Mouse (Mus musculus) lung, postnatal 0 days (tissue): ENCODE data around the gene Spint2. TPM values are rescaled to one million over a fixed set of nuclear protein-coding genes. Genes with fewer than 3 reads are reported as not detected.

ENCODE experiments used
- ATAC-seq: fragments of 200-750 bp; cut with Nextera tagmentation; 2 replicates; pipeline ENCODE4 v1.8.0; 2017; ENCODE audit warnings: moderate library complexity
- DNase-seq: peaks from one replicate; pipeline ENCODE4 v3.0.0-alpha.2; 2016; ENCODE audit warnings: low spot score
- H3K27ac ChIP-seq: fragments of 300-500 bp; sonication (generic); 2 replicates; pipeline ENCODE4 v1.5.1; 2014; ENCODE audit warnings: antibody characterized with exemption, mild to moderate bottlenecking, low read length, mixed read lengths
- H3K27me3 ChIP-seq: fragments of 300-500 bp; sonication (generic); replicated peaks from 2 replicates; pipeline ENCODE4 v1.6.1; 2014; ENCODE audit warnings: low read length, mixed read lengths; ENCODE audit not compliant: insufficient read depth
- H3K36me3 ChIP-seq: fragments of 300-500 bp; sonication (generic); 2 replicates; pipeline ENCODE4 v1.6.1; 2014; ENCODE audit warnings: low read length, mixed read lengths; ENCODE audit not compliant: insufficient read depth
- H3K4me1 ChIP-seq: fragments of 300-500 bp; sonication (generic); 2 replicates; pipeline ENCODE4 v1.6.1; 2014; ENCODE audit warnings: antibody characterized with exemption, low read depth, low read length, mixed read lengths; ENCODE audit not compliant: insufficient read depth
- H3K4me2 ChIP-seq: fragments of 300-500 bp; sonication (generic); replicated peaks from 2 replicates; pipeline ENCODE4 v1.6.1; 2014; ENCODE audit warnings: low read depth, mild to moderate bottlenecking, low read length, moderate library complexity, mixed read lengths
- H3K4me3 ChIP-seq: fragments of 300-500 bp; sonication (generic); 2 replicates; pipeline ENCODE4 v1.5.1; 2014; ENCODE audit warnings: low read depth, low read length
- H3K9ac ChIP-seq: fragments of 300-500 bp; sonication (generic); replicated peaks from 2 replicates; pipeline ENCODE4 v1.6.1; 2014; ENCODE audit warnings: low read depth, mild to moderate bottlenecking
- H3K9me3 ChIP-seq: fragments of 300-500 bp; sonication (generic); 2 replicates; pipeline ENCODE4 v1.6.1; 2016; ENCODE audit warnings: low read length, mixed read lengths
- CTCF ChIP-seq: IDR thresholded peaks from 2 replicates; pipeline ENCODE4 v1.5.1; 2016; ENCODE audit warnings: antibody characterized with exemption, mild to moderate bottlenecking
- EP300 ChIP-seq: IDR thresholded peaks from 2 replicates; pipeline ENCODE4 v1.6.1; 2016; ENCODE audit warnings: antibody characterized with exemption, mild to moderate bottlenecking, control low read depth
- WGBS: fragments of 180-500 bp; shearing (Covaris S2); extraction: QIAGEN DNeasy Blood & Tissue Kit; methylation state at CpG from one replicate; pipeline ENCODE4 v1.1.7; 2014; 5-methylcytosine and 5-hydroxymethylcytosine counted together
- polyA plus RNA-seq: library from polyadenylated mRNA; unstranded; fragments of >200 nt; fragmentation: Nextera tagmentation; extraction: Ambion mirVana; gene quantifications from 2 replicates; pipeline ENCODE4 v1.2.1, GENCODE M21; 2015

Spint2 gene
- polyA plus RNA-seq, 1 experiment from 2014 or later = 429 TPM

- no peaks in the 10 kb centered on the region for H3K36me3 ChIP-seq
- peak; percentile 54 for DNase-seq
- WGBS = 71% methylated on average over 24 of the region's 24 CpGs
- TF ChIP-seq CTCF = no peak
- TF ChIP-seq EP300 = no peak
- H3K4me2 ChIP-seq = no peak overlapping the region
- H3K27me3 ChIP-seq = no peaks in the 10 kb centered on the region
- no peak for ATAC-seq
- H3K9ac ChIP-seq = no peak overlapping the region
- H3K4me3 ChIP-seq = no peak overlapping the region
- H3K9me3 ChIP-seq = no peaks in the 10 kb centered on the region
- peak overlapping the region; percentile 71 for H3K27ac ChIP-seq
- H3K4me1 ChIP-seq = peaks cover 6% of the 10 kb centered on the region; the same call in 1 of the 2 replicates
Measured at GRCm38 (mm10) chr7:29295861-29296647, 14.3 kb upstream of the Spint2 start.

GRCm38 (mm10) chr7:29294111-29294761 lies 12.5 kb upstream of the Spint2 start:
- no peaks in the 10 kb centered on the region for H3K36me3 ChIP-seq
- H3K27me3 ChIP-seq = no peaks in the 10 kb centered on the region
- no peak for DNase-seq
- WGBS = 73% methylated on average over 13 of the region's 13 CpGs
- ATAC-seq = no peak
- H3K4me3 ChIP-seq = no peak overlapping the region
- H3K4me2 ChIP-seq = no peak overlapping the region
- H3K27ac ChIP-seq = peak overlapping the region; percentile 95
- H3K9ac ChIP-seq = no peak overlapping the region
- TF ChIP-seq EP300 (no peak), CTCF (no peak)
- H3K9me3 ChIP-seq = no peaks in the 10 kb centered on the region
- peaks cover 6% of the 10 kb centered on the region; the same call in 1 of the 2 replicates for H3K4me1 ChIP-seq

GRCm38 (mm10) chr7:29293131-29294065 lies 11.7 kb upstream of the Spint2 start:
- H3K27me3 ChIP-seq = no peaks in the 10 kb centered on the region
- no peak overlapping the region for H3K4me2 ChIP-seq
- peak overlapping the region; percentile 95 for H3K27ac ChIP-seq
- H3K4me3 ChIP-seq = no peak overlapping the region
- no peaks in the 10 kb centered on the region for H3K36me3 ChIP-seq
- no peaks in the 10 kb centered on the region for H3K9me3 ChIP-seq
- TF ChIP-seq CTCF = no peak
- TF ChIP-seq EP300 = peak; percentile 72; the same call in 1 of the 2 replicates
- no peak overlapping the region for H3K9ac ChIP-seq
- peak; percentile 89 for DNase-seq
- H3K4me1 ChIP-seq = peaks cover 9% of the 10 kb centered on the region; the same call in 1 of the 2 replicates
- WGBS = 44% methylated on average over 19 of the region's 19 CpGs
- peak; percentile 69 for ATAC-seq

- no peak overlapping the region for H3K4me3 ChIP-seq
- H3K9me3 ChIP-seq = no peaks in the 10 kb centered on the region
- no peaks in the 10 kb centered on the region for H3K36me3 ChIP-seq
- peak; percentile 37 for DNase-seq
- H3K27me3 ChIP-seq = no peaks in the 10 kb centered on the region
- WGBS = 23% methylated on average over 8 of the region's 8 CpGs
- peak overlapping the region; percentile 51; the same call in 1 of the 2 replicates for H3K4me2 ChIP-seq
- H3K4me1 ChIP-seq = peaks cover 9% of the 10 kb centered on the region; the same call in 1 of the 2 replicates
- H3K27ac ChIP-seq = peak overlapping the region; percentile 95
- no peak for ATAC-seq
- no peak overlapping the region for H3K9ac ChIP-seq
- 0 out of 2 replicates have a peak, but pooled peaks have one; percentile 15 for TF ChIP-seq CTCF
- TF ChIP-seq EP300 = no peak
Measured at GRCm38 (mm10) chr7:29292458-29293098, 10.9 kb upstream of the Spint2 start.

DNA sequence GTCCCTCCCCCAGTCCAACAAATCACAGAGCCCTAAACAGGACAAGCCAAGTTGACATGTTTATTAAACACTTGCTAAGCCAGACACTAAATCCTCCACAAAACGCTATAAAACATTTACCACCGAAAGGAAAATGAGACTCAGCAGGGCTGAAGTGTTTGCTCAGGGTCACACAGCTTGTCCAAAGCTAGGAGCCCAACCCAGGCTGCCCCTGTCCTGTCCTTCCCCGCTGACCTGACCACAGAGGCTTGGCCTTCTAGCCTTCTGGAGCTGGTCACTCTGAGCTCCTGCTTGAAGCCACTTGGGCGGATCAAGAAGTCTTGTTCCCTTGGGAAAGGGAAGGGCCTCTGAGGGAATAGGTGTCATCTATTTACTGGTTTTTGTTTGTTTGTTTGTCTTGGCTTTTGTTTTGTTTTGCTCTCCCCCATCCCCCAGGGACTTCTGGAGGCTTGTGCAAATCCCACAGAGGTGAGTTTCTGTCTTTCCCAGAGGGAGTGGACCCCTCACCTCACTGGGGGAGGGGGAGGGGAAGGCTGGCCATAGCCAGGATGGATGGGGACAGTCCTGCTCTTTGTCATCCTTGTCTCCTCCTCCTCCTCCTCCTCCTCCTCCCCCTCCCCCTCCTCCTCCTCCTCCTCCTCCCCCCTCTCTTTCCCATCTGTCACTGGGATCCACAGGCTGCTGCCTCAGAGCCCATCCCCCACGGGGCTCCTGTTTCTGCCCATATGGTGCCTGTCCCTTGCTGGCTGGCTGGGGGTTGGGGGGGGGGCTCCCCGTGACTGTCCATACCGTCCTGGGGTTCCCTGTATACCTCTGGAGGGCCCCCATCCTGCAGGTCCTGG lies 10.1 kb upstream of the Spint2 start:
- ATAC-seq (no peak), DNase-seq (no peak)
- 0 out of 2 replicates have a peak overlapping the region, but pooled peaks have one; percentile 53 for H3K4me3 ChIP-seq
- H3K9ac ChIP-seq = no peak overlapping the region; the same call in 1 of the 2 replicates
- peak overlapping the region; percentile 95 for H3K27ac ChIP-seq
- peak overlapping the region; percentile 51 for H3K4me2 ChIP-seq
- peaks cover 9% of the 10 kb centered on the region; the same call in 1 of the 2 replicates for H3K4me1 ChIP-seq
- H3K9me3 ChIP-seq = no peaks in the 10 kb centered on the region
- H3K27me3 ChIP-seq = no peaks in the 10 kb centered on the region
- 18% methylated on average over 7 of the region's 7 CpGs for WGBS
- TF ChIP-seq CTCF = no peak
- H3K36me3 ChIP-seq = no peaks in the 10 kb centered on the region
